Mouse (Mus musculus): ENCODE results near the gene Ppp4r2.

The Ppp4r2 gene

DNA sequence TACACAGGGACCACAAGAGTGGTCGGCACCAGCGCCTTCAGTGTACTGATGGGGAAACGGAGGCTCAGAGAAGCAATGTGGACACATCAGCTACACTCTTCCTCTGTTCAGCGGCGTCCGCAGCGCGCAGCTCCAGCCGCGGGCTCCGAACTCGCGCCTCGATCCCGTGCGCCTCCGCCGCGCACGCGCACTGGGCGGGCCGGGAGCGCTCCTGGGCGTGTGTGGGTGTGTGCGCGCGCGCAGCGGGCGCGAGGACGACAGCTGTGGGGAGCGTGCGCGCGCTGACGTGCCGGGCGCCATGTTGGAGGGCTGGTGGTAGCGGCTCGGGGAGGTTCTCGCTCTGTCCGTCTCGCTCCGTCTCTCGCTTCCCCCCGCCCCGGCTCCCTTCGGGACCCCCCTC is at the start of gene Ppp4r2:
Ppp4r2 (plus strand) TSS at position 268 of the 400 bp plus-strand sequence.
- peak; percentile 85 to 90 for DNase-seq (ENCODE audit: low read depth in 2 of 2, low spot score in 2 of 2)

DNA sequence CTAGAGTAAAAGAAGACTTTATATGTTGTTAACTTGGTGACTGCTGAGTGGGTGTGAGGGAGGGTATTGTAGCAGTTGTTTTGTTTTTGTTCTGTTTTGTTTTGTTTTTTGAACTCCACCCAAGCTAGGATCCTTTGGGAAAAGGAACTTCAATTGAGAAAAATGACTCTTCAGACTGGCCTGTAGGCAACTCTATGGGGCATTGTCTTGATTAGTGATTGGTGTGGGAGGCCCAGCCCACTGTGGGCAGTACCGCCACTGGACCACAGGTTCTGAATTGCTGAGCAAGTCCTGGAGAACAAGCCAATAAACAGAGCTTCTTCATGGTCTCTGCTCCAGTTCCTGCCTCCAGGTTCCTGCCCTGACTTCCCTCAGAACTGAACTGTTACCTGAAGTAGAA is 45.7 kb upstream of the Ppp4r2 start:
- DNase-seq (ENCODE audit: low read depth in 2 of 2, low spot score in 2 of 2): no peak

DNA sequence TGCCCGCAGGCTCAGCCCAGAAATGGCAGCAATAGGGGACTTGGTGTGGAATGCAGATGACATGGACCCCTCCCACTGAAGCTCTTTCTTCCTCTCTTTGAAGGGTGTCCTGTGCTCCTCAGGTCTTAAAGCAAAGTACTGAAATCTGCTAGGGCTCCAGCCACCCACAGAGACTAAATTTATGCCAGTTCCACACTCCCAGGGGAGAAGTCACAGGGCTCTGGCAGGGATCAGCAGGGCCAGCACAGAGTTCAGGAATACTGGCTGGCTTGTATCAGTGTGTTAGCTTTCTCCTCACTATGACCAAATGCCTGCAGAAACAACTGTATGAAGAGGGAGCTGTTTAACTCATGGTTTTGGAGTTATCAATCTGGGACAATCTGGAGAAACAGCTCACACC is 44.3 kb upstream of the Ppp4r2 start:
- no peak for DNase-seq (ENCODE audit: low read depth in 2 of 2, low spot score in 2 of 2)

GRCm38 (mm10) chr6:100792055-100792659 is 41.3 kb upstream of the Ppp4r2 start:
- DNase-seq (ENCODE audit: low read depth in 2 of 2, low spot score in 2 of 2): no peak

GRCm38 (mm10) chr6:100792973-100793769 is 40.3 kb upstream of the Ppp4r2 start:
- DNase-seq (ENCODE audit: low read depth in 2 of 2, low spot score in 2 of 2): no peak

- no peak for DNase-seq (ENCODE audit: low read depth in 2 of 2, low spot score in 2 of 2)
Observed at GRCm38 (mm10) chr6:100795797-100796196, 37.6 kb upstream of the Ppp4r2 start.

GRCm38 (mm10) chr6:100799290-100799689 is 34.1 kb upstream of the Ppp4r2 start:
- DNase-seq (ENCODE audit: low read depth in 2 of 2, low spot score in 2 of 2): no peak

DNA sequence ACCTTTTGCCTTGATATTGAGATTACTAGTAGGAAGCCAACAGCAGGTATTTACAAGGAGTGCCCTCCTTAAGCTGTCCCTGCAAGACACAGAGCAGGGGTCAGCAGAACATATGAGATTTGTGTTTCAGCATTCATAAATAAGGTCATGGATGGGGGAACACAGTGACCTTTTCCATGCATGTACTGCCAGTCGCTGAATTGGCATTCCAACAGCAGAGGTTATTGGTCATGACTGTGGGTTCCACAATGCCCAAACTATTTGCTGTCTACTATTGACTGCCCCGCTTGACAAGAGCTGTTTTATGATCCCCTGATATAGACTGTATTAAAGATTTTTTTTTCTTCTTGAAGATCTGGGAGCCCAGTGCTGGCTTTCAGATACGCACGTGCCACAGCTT is 33.7 kb upstream of the Ppp4r2 start:
- DNase-seq (ENCODE audit: low read depth in 2 of 2, low spot score in 2 of 2): no peak

DNA sequence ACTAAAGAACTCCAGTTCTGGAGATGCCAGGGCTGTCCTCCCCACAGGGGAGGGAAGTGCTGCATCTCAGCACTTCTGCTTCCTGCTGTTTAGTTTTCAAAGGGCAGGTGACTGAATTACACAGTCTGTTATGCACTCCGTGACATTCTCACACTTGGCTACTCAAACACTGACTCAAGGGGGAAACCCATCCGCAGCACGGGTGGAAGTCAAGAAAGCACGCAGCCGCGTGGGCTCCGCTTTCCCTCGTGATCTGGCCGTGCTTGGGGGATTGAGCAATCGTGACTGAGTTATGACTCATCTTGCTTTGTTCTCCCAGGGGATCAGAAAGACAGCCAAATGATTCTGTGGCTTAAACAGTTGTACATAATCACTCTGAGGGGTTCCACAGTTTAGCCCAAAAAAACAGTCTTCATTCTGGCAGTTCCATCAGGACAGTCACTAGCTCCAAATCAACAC is 32.9 kb upstream of the Ppp4r2 start:
- DNase-seq (ENCODE audit: low read depth in 2 of 2, low spot score in 2 of 2): no peak

DNA sequence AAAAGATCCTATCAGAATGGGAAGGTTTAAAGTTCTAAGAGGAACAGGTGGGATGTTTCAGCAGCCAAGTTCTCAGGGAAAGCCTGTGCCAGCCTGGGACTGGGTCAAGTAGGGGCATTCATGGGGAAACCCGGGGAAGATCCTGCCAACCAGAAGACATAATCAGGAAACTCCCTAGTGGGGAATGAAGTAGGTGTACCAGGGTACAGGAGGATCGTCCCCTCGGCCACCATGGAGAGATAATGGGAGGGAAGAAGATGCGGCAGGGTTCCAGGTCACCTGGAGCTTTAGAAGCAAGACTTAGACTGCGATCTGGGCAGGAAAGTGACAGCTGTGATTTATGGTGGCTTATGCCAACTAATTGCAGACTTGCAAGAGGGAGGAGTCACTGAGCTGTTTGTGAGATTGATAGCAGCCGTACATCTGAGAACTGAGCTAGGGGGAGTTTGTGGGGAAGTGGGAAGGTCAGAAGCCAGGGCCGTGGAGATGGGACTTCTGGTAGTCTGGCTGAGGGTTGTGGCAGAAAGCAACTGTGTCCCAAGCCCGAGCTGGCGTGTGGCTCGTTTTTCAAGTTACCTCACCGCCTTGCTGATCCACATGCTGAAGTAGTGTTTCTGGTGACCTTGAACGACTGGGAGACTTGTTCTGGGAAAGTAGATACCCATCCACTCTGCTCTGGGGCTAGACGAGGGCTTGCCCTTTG is 30.9 kb upstream of the Ppp4r2 start:
- no peak for DNase-seq (ENCODE audit: low read depth in 2 of 2, low spot score in 2 of 2)

- no peak for DNase-seq (ENCODE audit: low read depth in 2 of 2, low spot score in 2 of 2)
Observed at GRCm38 (mm10) chr6:100803250-100803649, 30.2 kb upstream of the Ppp4r2 start.

GRCm38 (mm10) chr6:100807187-100807586 is 26.2 kb upstream of the Ppp4r2 start:
- no peak for DNase-seq (ENCODE audit: low read depth in 2 of 2, low spot score in 2 of 2)

- DNase-seq (ENCODE audit: low read depth in 2 of 2, low spot score in 2 of 2): no peak
Observed at GRCm38 (mm10) chr6:100807746-100808145, 25.7 kb upstream of the Ppp4r2 start.

- DNase-seq (ENCODE audit: low read depth in 2 of 2, low spot score in 2 of 2): no peak
Observed at GRCm38 (mm10) chr6:100808221-100808778, 25.1 kb upstream of the Ppp4r2 start.

- no peak for DNase-seq (ENCODE audit: low read depth in 2 of 2, low spot score in 2 of 2)
Observed at GRCm38 (mm10) chr6:100810117-100810516, 23.3 kb upstream of the Ppp4r2 start.

- DNase-seq (ENCODE audit: low read depth in 2 of 2, low spot score in 2 of 2): no peak
Observed at GRCm38 (mm10) chr6:100811731-100812130, 21.7 kb upstream of the Ppp4r2 start.

- no peak for DNase-seq (ENCODE audit: low read depth in 2 of 2, low spot score in 2 of 2)
Observed at GRCm38 (mm10) chr6:100821367-100821766, 12.1 kb upstream of the Ppp4r2 start.

GRCm38 (mm10) chr6:100823356-100823755 is 10.1 kb upstream of the Ppp4r2 start:
- no peak for DNase-seq (ENCODE audit: low read depth in 2 of 2, low spot score in 2 of 2)

- DNase-seq (ENCODE audit: low read depth in 2 of 2, low spot score in 2 of 2): no peak
Observed at GRCm38 (mm10) chr6:100824381-100824965, 8.9 kb upstream of the Ppp4r2 start.

- DNase-seq (ENCODE audit: low read depth in 2 of 2, low spot score in 2 of 2): no peak
Observed at GRCm38 (mm10) chr6:100826046-100826445, 7.4 kb upstream of the Ppp4r2 start.

- DNase-seq (ENCODE audit: low read depth in 2 of 2, low spot score in 2 of 2): no peak
Observed at GRCm38 (mm10) chr6:100828565-100828964, 4.9 kb upstream of the Ppp4r2 start.

Measured in CD8-positive naive resting alpha-beta T cell, adult 2 months (primary cell).